Mouse (Mus musculus) cerebellum, postnatal 14 days (tissue): ENCODE results near the gene Zfp385c.
"Not testable (repeated sequence)": the region's sequence is repeated elsewhere in the genome, so short reads cannot be mapped to it uniquely, and the experiment has no call there.

Source experiments
- DNase-seq, 2 experiments: peaks; one replicate each; pipeline ENCODE4 v3.0.0; 2021; ENCODE audit warnings: mixed read lengths in 2 of 2

Gene Zfp385c

GRCm38 (mm10) chr11:100588462-100588861, 103.8 kb downstream of the Zfp385c start:
- no peak for DNase-seq

- no peak for DNase-seq
Observed at GRCm38 (mm10) chr11:100585148-100585547, 107.1 kb downstream of the Zfp385c start.

- no peak for DNase-seq
Observed at GRCm38 (mm10) chr11:100584561-100584961, 107.7 kb downstream of the Zfp385c start.

DNA sequence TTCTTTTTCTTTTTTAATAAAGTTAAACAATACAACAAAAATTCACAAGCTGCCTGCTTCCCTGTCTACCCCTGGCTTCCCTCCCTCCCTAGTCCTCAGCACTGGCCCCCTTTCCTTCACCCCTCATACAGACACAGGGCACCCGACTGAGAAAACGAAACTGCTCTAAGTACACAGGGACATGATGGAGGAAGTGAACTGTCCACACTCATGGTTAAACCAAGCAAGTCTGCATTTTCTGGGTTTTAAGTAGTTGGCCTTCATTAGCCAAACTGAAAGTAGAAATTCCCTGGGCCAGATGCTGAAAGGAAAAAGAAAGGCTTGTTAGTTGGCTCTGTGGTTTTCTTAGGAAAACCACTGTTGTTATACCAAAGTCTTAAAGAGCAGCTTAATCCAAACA, 109.4 kb downstream of the Zfp385c start:
- no peak for DNase-seq

- not testable (repeated sequence) for DNase-seq
Observed at GRCm38 (mm10) chr11:100582413-100582812, 109.8 kb downstream of the Zfp385c start.

- peak; percentile 58 to 73 for DNase-seq
Observed at GRCm38 (mm10) chr11:100581756-100582155, 110.5 kb downstream of the Zfp385c start.

- no peak for DNase-seq
Observed at GRCm38 (mm10) chr11:100580275-100580674, 112.0 kb downstream of the Zfp385c start.

- no peak for DNase-seq
Observed at GRCm38 (mm10) chr11:100579116-100579799, 113.0 kb downstream of the Zfp385c start.

DNA sequence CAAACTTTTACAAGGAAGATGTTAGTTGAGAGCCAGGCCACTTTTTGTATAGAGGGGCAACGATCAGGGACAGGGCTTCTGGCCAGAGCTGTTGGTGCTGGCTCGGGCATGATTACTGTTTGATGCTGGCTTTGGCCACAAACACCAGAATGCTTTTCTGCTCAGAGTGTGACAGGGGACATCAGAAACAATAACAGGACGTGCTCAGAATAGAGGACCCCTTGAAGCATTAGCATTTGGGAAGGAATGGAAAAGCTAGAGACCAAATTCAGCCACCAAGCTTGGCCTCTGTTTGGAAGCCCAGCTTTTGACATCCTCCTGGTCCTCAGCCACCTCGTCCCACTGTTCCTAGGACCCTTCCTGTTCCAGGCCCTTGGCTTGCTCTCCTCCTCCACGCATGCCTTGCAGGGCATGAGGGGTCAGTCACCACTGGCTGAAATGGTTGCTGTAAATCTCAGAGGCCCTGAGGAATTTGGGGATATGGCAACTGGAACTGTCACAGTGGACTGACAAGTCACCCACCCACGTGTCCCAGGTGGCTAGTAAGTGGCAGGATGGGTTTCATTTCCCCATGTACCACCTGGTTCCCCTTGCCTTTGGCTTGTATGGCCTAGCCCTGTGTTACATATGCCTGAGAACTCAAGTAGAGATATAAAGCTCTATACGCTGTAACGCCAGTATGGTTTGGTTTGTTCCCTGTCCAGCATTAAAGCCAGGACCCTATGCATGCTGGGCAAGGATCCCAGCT, 114.2 kb downstream of the Zfp385c start:
- no peak for DNase-seq
